Mouse (Mus musculus) limb, embryonic 15.5 days (tissue): ENCODE results near the gene Arhgap45. TPM values are rescaled to one million over a fixed set of nuclear protein-coding genes. Genes with fewer than 3 reads are reported as not detected.
"Not testable (repeated sequence)": the region's sequence is repeated elsewhere in the genome, so short reads cannot be mapped to it uniquely, and the experiment has no call there.

Experiments used
- ATAC-seq: fragments of 200-750 bp; cut with Nextera tagmentation; 2 replicates; pipeline ENCODE4 v1.8.0; 2017; ENCODE audit warnings: low read depth, moderate TSS enrichment; ENCODE audit not compliant: insufficient number of reproducible peaks, low FRiP score, low TSS enrichment
- H3K27ac ChIP-seq: fragments of 300-500 bp; sonication (generic); 2 replicates; pipeline ENCODE4 v1.5.1; 2015; ENCODE audit warnings: moderate library complexity, mild to moderate bottlenecking, inconsistent platforms
- H3K27me3 ChIP-seq: fragments of 300-500 bp; sonication (generic); 2 replicates; pipeline ENCODE4 v1.6.1; 2015; ENCODE audit warnings: inconsistent platforms
- H3K36me3 ChIP-seq: fragments of 300-500 bp; sonication (generic); 2 replicates; pipeline ENCODE4 v1.6.1; 2015; ENCODE audit warnings: inconsistent platforms
- H3K4me1 ChIP-seq: fragments of 300-500 bp; sonication (generic); 2 replicates; pipeline ENCODE4 v1.6.1; 2015; ENCODE audit warnings: inconsistent platforms
- H3K4me2 ChIP-seq: fragments of 300-500 bp; sonication (generic); 2 replicates; pipeline ENCODE4 v1.6.1; 2015; ENCODE audit warnings: mild to moderate bottlenecking, inconsistent platforms
- H3K4me3 ChIP-seq: fragments of 300-500 bp; sonication (generic); 2 replicates; pipeline ENCODE4 v1.5.1; 2015; ENCODE audit warnings: mild to moderate bottlenecking, inconsistent platforms
- H3K9ac ChIP-seq: fragments of 300-500 bp; sonication (generic); 2 replicates; pipeline ENCODE4 v1.6.1; 2015; ENCODE audit warnings: inconsistent platforms
- H3K9me3 ChIP-seq: fragments of 300-500 bp; sonication (generic); 2 replicates; pipeline ENCODE4 v1.6.1; 2016; ENCODE audit warnings: inconsistent platforms
- WGBS: fragments of 180-500 bp; shearing (Covaris S2); methylation state at CpG from one replicate; pipeline ENCODE4 v1.1.7; 2015; 5-methylcytosine and 5-hydroxymethylcytosine counted together
- polyA plus RNA-seq: library from polyadenylated mRNA; unstranded; fragments of >200 nt; fragmentation: Nextera tagmentation; extraction: Ambion mirVana; gene quantifications from 2 replicates; pipeline ENCODE4 v1.2.1, GENCODE M21; 2015

The Arhgap45 gene
- polyA plus RNA-seq, 1 experiment from 2014 or later: 6.4 TPM

DNA sequence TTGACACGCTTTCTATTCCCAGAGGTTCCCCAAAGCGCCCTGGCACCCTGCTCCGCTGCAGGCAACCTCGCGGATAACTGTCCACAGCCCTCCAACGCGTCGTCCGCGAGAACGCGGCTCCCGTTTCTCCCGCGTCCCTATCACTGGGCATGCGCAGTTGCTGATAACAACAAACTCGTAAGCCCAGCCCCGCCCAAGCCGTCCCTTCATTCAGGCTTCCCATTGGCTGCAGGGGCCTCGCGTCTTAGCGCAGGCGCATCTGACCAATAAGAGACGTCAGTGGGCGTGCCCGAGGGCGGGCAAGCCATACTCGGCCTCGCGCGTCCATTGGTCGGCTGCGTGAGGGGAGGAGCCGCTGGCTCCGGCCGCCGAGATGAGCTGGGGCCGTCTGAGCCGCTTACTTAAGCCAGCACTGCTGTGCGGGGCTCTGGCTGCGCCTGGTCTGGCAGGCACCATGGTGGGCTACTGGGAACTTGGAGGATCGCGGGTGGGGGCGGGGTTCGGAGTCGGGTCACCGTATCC lies 36.9 kb downstream of the Arhgap45 start:
- Histone ChIP-seq H3K4me2 (peak overlapping the region; percentile 73), H3K4me3 (peak overlapping the region; percentile 89), H3K9ac (peak overlapping the region; percentile 90), H3K4me1 (peaks cover 31% of the 10 kb centered on the region), H3K36me3 (peaks cover 26% of the 10 kb centered on the region), H3K27me3 (no peaks in the 10 kb centered on the region), H3K9me3 (no peaks in the 10 kb centered on the region), H3K27ac (peak overlapping the region; percentile 97)
- ATAC-seq: peak; percentile 95
- under 1% methylated on average over 47 of the region's 47 CpGs for WGBS

DNA sequence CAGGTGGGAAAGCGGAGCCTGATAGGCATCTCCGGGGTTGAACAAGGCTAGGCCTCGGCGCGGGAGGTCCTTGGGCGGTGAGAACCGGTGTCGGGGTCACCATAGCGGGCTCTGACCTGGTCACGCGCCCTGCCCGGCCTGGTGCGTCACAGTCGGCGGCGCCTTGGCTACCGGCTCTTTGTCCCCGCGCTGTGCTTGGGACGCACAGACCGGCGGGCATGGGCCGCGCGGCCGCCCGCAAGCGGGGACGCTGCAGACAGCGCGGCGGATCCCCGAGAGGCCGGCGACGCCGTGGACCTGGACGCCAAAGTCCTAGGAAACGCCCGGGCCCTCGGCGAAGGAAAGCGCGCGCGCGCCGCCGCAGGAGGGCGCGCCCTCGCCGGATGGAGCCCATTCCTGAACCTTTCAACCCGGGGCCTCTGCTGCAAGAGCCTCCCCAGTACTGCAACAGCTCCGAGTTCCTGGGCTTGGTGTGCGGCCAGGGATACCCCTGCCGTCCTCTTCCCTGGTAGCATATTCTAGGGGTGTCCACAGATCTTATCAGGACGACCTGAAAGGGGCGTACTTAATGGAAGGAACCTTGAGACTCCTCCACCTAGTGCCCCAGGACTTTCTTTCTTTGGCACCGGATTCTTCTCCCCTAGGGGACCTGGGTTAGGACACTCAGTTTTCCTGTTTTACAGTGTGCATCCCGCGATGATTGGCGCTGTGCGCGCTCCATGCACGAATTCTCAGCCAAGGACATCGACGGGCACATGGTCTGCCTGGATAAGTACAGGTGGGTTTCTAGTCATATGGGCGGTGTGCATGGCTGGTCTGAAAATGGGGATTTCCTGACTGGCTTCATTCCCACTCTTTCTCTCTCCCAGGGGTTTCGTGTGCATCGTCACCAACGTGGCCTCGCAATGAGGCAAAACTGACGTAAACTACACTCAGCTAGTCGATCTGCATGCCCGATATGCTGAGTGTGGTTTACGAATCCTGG lies 37.7 kb downstream of the Arhgap45 start:
- whole genome bisulfite sequencing: under 1% methylated on average over 77 of the region's 77 CpGs
- H3K9ac ChIP-seq: peak overlapping the region; percentile 90

DNA sequence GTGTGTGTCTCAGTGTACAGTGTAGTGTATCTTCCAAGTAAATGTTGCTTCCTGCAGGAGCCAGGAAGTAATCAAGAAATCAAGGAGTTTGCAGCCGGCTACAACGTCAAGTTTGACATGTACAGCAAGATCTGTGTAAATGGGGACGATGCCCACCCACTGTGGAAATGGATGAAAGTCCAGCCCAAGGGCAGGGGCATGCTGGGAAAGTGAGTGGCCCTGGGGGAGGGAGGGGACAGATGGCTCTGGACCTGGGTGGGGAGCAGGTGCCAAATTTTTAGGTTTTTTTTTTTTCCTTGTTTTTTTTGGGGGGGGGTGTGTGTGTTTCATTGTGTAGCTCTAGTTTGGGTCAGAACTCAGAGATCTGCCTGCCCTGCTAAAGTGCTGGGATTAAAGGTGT lies 38.5 kb downstream of the Arhgap45 start:
- peak overlapping the region; percentile 89 for H3K4me3 ChIP-seq
- not testable (repeated sequence) for H3K27me3 ChIP-seq, ATAC-seq, H3K9me3 ChIP-seq
- 19% methylated on average over 3 of the region's 3 CpGs for WGBS
- H3K27ac ChIP-seq: 0 out of 2 replicates have a peak overlapping the region, but pooled peaks have one; percentile 97
- peaks cover 42% of the 10 kb centered on the region for H3K36me3 ChIP-seq
- H3K4me1 ChIP-seq: peaks cover 28% of the 10 kb centered on the region
- peak overlapping the region; percentile 90; the same call in 1 of the 2 replicates for H3K9ac ChIP-seq
- peak overlapping the region; percentile 73 for H3K4me2 ChIP-seq

More for the DNA sequence above, 37.7 kb downstream of the Arhgap45 start:
- Histone ChIP-seq H3K27me3 (no peaks in the 10 kb centered on the region), H3K4me1 (peaks cover 28% of the 10 kb centered on the region), H3K9me3 (no peaks in the 10 kb centered on the region), H3K36me3 (peaks cover 34% of the 10 kb centered on the region), H3K4me2 (peak overlapping the region; percentile 73), H3K4me3 (peak overlapping the region; percentile 89), H3K27ac (peak overlapping the region; percentile 97)
- ATAC-seq: peak; percentile 19

DNA sequence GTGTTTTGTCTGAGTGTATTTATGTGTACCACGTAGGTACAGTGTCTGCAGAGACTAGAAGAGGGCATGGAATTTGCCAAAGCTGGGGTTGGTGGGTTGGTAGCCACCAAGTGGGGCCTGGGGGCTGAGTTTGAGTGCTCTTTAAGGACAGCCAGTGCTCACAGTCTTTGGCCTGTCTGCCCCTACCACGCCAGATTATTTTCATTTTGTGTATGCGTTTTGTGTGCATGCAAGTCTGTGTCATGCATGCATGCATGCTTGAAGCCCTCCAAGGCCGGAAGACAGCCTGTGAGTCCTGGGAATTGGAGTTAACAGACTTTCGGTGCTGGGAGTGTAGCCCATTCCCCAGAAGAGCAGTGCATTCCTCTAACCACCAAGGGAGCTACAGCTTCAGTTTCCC lies 38.9 kb downstream of the Arhgap45 start:
- peaks cover 47% of the 10 kb centered on the region for H3K36me3 ChIP-seq
- no peak for ATAC-seq

DNA sequence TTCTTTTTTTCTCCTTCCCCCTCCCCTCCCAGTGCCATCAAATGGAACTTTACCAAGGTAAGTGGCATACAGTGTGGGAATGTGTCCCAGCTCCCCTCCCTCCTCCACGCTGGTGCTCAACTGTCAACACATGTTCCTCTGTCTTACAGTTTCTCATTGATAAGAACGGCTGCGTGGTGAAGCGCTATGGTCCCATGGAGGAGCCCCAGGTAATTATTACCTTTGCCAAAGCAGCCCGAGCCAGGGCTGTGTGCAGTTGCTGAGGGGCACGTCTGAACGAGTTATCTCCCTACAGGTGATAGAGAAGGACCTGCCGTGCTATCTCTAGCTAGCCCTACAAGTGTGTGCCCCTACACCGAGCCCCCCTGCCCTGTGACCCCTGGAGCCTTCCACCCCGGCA lies 39.4 kb downstream of the Arhgap45 start:
- no peak overlapping the region for H3K9ac ChIP-seq
- H3K27ac ChIP-seq: no peak overlapping the region
- peaks cover 52% of the 10 kb centered on the region for H3K36me3 ChIP-seq
- ATAC-seq: no peak
- no peak overlapping the region for H3K4me2 ChIP-seq
- no peak overlapping the region for H3K4me3 ChIP-seq
- no peaks in the 10 kb centered on the region for H3K27me3 ChIP-seq
- 76% methylated on average over 10 of the region's 10 CpGs for WGBS
- no peaks in the 10 kb centered on the region for H3K9me3 ChIP-seq
- H3K4me1 ChIP-seq: peaks cover 28% of the 10 kb centered on the region

More for the DNA sequence above, 38.9 kb downstream of the Arhgap45 start:
- Histone ChIP-seq H3K4me3 (peak overlapping the region; percentile 89), H3K27ac (no peak overlapping the region), H3K4me2 (peak overlapping the region; percentile 73), H3K9ac (no peak overlapping the region), H3K27me3 (no peaks in the 10 kb centered on the region), H3K9me3 (no peaks in the 10 kb centered on the region), H3K4me1 (peaks cover 28% of the 10 kb centered on the region)
- WGBS: 78% methylated on average over 5 of the region's 5 CpGs

DNA sequence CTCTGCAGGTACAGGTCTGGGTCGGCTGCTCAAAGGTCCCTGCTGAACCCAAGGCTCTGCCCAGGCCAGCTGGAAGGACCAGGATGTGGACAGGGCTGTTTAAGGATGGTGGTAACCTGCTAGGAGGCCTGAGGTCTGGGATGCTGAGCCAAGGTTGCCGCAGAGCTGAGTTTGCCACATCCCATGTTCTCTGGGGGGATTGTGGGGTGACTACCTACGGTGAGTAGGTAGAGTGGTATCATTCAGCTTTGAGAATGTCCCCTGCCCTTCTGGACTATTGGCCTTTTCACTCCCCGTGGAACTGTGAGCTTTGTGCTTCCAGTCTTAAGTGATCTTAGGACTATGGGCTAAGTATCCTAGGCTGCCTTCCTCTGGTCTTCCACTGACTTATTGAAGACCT lies 40.1 kb downstream of the Arhgap45 start:
- WGBS: 92% methylated on average over 4 of the region's 4 CpGs
- no peaks in the 10 kb centered on the region for H3K27me3 ChIP-seq
- ATAC-seq: no peak
- H3K36me3 ChIP-seq: peaks cover 58% of the 10 kb centered on the region
- H3K4me2 ChIP-seq: no peak overlapping the region
- no peaks in the 10 kb centered on the region for H3K9me3 ChIP-seq
- peaks cover 28% of the 10 kb centered on the region for H3K4me1 ChIP-seq
- no peak overlapping the region for H3K27ac ChIP-seq
- no peak overlapping the region for H3K9ac ChIP-seq
- H3K4me3 ChIP-seq: no peak overlapping the region

DNA sequence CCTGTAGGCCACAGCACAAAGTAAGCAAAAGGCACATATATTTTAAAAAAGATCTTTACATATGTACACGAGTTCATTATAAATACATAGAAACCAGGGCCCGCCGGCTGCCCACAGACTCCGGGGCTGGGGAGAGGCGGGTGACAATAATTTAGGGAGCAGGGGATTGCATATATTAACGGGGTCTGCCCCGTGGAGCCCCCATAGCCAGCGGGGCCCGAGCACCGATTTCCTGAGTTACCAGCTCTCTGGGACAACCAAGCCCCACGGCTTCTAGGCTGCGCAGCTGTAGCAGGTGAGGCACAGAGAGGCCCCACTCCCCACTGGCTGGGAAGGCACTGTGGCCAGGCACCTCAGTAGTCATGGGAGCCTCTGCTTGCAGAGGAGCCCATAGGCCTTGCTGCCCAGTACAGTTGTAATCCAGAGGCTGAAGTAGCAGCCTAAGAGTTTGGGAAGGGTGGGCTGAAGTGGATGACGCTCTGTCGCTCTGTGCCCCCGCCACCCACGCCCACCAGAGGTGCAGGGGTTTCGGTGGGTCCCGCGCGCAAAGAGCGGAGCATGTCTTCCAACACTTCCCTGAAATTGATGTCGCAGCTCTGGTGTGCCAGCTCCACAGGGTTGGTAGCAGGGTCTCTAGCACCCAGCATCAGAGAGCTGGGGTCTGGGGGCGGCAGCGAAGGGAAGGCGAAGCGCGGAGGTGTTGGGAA lies 40.7 kb downstream of the Arhgap45 start:
- Histone ChIP-seq H3K9me3 (no peaks in the 10 kb centered on the region), H3K27me3 (no peaks in the 10 kb centered on the region), H3K27ac (no peak overlapping the region), H3K4me1 (peaks cover 25% of the 10 kb centered on the region), H3K4me3 (no peak overlapping the region), H3K4me2 (no peak overlapping the region), H3K9ac (no peak overlapping the region), H3K36me3 (peaks cover 64% of the 10 kb centered on the region)
- 89% methylated on average over 27 of the region's 27 CpGs for WGBS
- ATAC-seq: no peak

DNA sequence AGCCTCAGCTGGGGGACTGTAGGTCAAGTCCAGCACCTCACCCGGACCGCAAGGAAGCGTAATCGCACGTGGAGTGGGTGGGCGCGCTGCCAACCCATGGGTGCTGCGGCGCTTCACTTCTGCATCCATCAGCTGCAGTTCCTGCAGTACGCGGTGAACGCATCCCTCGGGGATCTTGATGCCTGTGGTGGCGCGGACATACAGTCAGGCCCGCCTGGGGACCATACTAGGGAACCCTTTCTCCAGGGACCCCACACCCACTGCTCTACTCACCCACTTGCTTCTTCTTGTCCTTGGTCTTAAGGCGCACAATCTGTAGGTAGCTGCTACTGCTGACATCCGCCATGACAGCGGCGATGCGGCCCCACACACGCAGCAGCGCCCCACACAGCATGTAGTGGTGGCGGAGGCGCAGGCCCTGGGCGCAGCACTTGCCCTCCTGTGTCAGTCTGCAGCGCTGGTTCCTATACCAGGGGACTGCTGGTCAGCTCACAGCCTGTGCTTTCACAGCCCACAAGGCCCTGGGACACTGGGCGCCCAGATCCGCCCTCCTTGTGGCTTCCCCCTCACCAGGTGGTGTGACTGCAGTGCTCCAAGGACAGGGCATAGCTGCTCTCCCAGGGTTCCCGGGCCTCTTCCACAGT lies 41.4 kb downstream of the Arhgap45 start:
- Histone ChIP-seq H3K36me3 (peaks cover 71% of the 10 kb centered on the region), H3K9ac (no peak overlapping the region), H3K4me3 (no peak overlapping the region), H3K4me1 (peaks cover 21% of the 10 kb centered on the region), H3K9me3 (no peaks in the 10 kb centered on the region), H3K4me2 (no peak overlapping the region), H3K27me3 (no peaks in the 10 kb centered on the region), H3K27ac (no peak overlapping the region)
- WGBS: 81% methylated on average over 30 of the region's 30 CpGs
- ATAC-seq: no peak

DNA sequence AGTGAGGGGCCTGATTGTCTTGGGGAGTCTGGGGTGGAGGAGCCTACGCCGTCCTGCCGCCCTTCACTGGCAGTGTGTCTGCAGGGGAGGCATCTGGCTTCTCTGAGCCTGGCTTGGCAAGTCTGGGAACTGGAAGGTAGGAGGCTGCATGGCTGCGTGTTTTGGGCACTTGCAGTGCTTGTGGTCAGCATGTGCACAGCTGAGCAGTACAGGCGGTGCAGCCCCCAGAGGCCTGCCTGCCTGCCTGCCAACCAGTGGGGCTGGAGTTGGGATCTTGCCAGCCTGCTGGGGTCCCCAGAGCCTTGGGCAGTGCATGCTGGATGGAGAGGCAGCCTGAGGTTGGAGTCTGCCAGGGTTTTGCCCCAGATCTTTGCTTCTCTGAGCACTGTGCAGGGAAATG lies 46.7 kb downstream of the Arhgap45 start:
- no peaks in the 10 kb centered on the region for H3K27me3 ChIP-seq
- WGBS: 84% methylated on average over 5 of the region's 5 CpGs
- H3K27ac ChIP-seq: no peak overlapping the region
- no peaks in the 10 kb centered on the region for H3K9me3 ChIP-seq
- H3K4me1 ChIP-seq: 0 out of 2 replicates have a peak, but pooled peaks cover 3% of the 10 kb centered on the region
- H3K9ac ChIP-seq: no peak overlapping the region
- no peak overlapping the region for H3K4me3 ChIP-seq
- peaks cover 86% of the 10 kb centered on the region for H3K36me3 ChIP-seq
- no peak for ATAC-seq
- no peak overlapping the region for H3K4me2 ChIP-seq

DNA sequence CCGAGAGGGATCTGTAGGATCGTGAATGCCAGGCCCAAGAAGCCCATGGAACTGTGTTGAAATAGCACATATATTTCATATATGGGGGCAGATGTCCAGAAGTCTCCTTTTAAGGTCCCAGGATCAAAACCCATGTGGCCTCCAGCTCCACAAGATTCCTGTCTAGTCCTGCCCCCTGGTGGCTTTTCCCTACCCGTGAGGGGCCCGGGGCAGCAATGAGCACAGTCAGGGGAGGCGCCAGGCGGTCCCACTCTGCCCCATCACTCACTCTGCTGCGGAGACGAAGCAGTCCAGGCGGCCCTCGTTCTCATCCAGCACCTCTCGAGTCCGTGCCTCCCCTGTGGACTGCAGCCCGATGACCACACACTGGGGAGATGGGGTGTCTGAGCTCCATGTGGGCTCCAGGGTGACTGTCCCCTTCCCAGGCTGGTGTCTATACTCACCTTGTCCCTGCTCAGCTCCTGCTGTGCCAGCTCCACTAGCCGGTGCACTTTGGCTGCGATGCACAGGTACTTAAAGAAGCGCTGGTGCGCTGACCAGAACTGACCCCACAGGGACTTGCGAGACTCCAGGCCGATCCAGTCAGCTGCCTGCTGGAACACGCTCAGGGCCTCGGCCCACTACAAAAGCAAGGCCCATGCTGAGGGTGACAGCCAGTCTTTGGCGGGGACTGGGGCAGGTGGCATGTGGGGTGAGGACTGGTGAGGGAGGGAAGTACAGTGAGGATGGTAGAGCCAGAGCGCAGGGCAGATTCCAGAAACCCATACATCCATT lies 47.6 kb downstream of the Arhgap45 start:
- Histone ChIP-seq H3K4me1 (0 out of 2 replicates have a peak, but pooled peaks cover 3% of the 10 kb centered on the region), H3K4me3 (no peak overlapping the region), H3K36me3 (peaks cover 79% of the 10 kb centered on the region), H3K27ac (peak overlapping the region; percentile 1; the same call in 1 of the 2 replicates), H3K9ac (no peak overlapping the region), H3K9me3 (no peaks in the 10 kb centered on the region), H3K4me2 (no peak overlapping the region), H3K27me3 (no peaks in the 10 kb centered on the region)
- no peak for ATAC-seq
- WGBS: 69% methylated on average over 23 of the region's 23 CpGs

DNA sequence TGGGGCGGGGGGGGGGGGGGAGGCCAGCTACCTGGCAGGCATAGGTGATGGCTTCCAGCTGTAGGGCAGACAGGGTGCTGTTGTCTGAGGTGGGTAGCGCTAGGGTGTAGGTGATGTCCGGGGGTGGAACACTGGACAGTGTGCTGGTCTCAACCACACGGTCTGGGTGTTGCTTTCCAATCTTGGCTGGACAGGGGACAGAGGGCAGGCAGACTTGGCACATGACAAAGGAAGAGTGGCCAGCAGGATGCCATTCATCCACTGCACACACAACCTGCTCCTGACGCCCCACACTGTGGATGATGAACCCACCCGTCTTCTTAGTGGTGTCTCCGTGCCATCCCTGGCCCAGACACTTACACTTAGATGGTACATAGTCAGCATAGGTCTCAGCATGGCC lies 52.8 kb downstream of the Arhgap45 start:
- Histone ChIP-seq H3K9me3 (no peaks in the 10 kb centered on the region), H3K27ac (no peak overlapping the region), H3K27me3 (no peaks in the 10 kb centered on the region), H3K4me1 (peaks cover 12% of the 10 kb centered on the region), H3K36me3 (peaks cover 33% of the 10 kb centered on the region), H3K4me3 (no peak overlapping the region), H3K9ac (no peak overlapping the region), H3K4me2 (no peak overlapping the region)
- ATAC-seq: no peak
- 91% methylated on average over 6 of the region's 7 CpGs for WGBS
